8 mouse cellular contexts compared by ENCODE assay signal in the genomic region with DNA sequence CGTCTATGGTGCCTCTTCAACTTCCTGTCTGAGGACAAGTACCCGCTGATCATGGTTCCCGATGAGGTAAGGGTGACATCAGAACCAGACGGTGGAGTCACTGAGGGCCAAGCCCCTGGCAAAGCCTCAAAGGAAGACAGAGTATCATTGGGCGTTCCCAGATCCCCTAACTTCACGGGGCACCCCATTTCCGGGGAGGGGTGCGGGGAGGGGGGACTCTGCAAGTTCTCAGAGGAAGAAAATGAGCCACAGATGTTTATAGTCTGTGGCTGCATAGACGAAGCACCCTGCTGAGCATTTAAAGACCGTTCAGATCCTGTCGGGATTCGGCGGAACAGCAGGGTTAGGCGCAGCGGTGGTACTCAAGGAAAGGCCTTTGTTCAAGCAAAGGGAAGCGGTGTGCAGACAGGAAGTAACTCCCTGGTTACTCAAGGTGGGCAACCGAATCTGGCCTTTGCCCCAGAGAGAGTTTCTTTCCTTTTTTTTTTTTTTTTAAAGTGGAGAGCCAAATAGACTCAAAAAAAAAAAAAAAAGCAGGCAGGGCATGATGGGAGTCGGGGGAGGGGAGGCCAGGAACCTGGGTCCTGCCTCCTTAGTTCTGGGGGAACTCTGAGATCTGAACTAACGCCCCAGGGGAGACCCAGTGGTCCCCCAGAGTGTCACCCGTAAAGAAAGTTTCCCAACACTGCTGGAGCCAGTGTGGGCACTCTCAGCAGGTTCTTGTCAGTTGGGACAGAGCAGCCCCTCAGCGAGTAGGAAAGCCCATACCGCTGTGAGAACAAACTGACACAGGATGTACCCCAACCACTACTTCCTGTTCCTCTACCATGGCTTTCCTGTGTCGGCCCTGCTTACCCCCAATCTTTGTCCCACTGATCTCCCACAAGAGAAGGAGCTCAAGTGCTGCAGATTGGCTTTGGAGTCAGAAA. TPM values are rescaled to one million over a fixed set of nuclear protein-coding genes. Genes with fewer than 3 reads are reported as not detected.
DNase-seq lines count a peak whose midpoint lies in the region; ATAC-seq and TF ChIP-seq lines count a peak whose summit lies in the region.

No protein-coding gene starts in this region.

- H3K27ac ChIP-seq in left cerebral cortex, adult 2 months: peak overlapping the region; percentile 19; the same call in 1 of the 2 replicates
- H3K27ac ChIP-seq in embryonic facial prominence, embryonic 11.5 days (replicated peaks; ENCODE audit: low read depth, low read length): peak overlapping the region; percentile 44; the same call in 1 of the 2 replicates
- peak overlapping the region; percentile 41; the same call in 1 of the 2 replicates for H3K27ac ChIP-seq in limb, embryonic 14.5 days (replicated peaks; ENCODE audit: low read depth, low read length)

- no peak for DNase-seq in left cerebral cortex, adult 2 months (ENCODE audit: extremely low spot score in 1 of 2, low spot score in 2 of 2)
- DNase-seq in left cerebral cortex, adult 8-10 months (ENCODE audit: low spot score in 2 of 2): no peak
- DNase-seq in embryonic facial prominence, embryonic 11.5 days (ENCODE audit: low spot score): peak; percentile 46
- no peak for DNase-seq in limb, embryonic 14.5 days (ENCODE audit: low spot score)
- DNase-seq in natural killer cell, adult 2 months (ENCODE audit: low spot score in 2 of 2): peak; percentile 80 to 81
- DNase-seq in gastrocnemius, postnatal 10 days: no peak
- DNase-seq in adrenal gland, adult 18-20 months (ENCODE audit: low spot score in 2 of 2): no peak
- no peak for DNase-seq in adrenal gland, postnatal 4 days (ENCODE audit: low spot score in 2 of 2)

- no peak overlapping the region for H3K4me3 ChIP-seq in left cerebral cortex, adult 2 months
- no peak overlapping the region for H3K4me3 ChIP-seq in embryonic facial prominence, embryonic 11.5 days (ENCODE audit: low read depth, low read length)
- H3K4me3 ChIP-seq in limb, embryonic 14.5 days (replicated peaks; ENCODE audit: low read length): peak overlapping the region; percentile 4; the same call in 1 of the 2 replicates

- TF ChIP-seq CTCF in left cerebral cortex, adult 2 months (IDR thresholded peaks at IDR 0.05): no peak; the same call in 1 of the 2 replicates

- intact Hi-C loops in left cerebral cortex, adult 2 months (cut with DNase I): no loop called here

- H3K27me3 ChIP-seq in embryonic facial prominence, embryonic 11.5 days (ENCODE audit: control insufficient read depth, insufficient read depth, low read length): no peaks in the 10 kb centered on the region
- H3K27me3 ChIP-seq in limb, embryonic 14.5 days (ENCODE audit: control insufficient read depth, insufficient read depth, low read length): no peaks in the 10 kb centered on the region

- 19% methylated on average over 23 of the region's 23 CpGs for WGBS in embryonic facial prominence, embryonic 11.5 days
- WGBS in limb, embryonic 14.5 days: 17% methylated on average over 23 of the region's 23 CpGs

- H3K4me1 ChIP-seq in embryonic facial prominence, embryonic 11.5 days (ENCODE audit: control insufficient read depth, insufficient read depth, low read length): no peaks in the 10 kb centered on the region; the same call in 1 of the 2 replicates
- peaks cover 16% of the 10 kb centered on the region for H3K4me1 ChIP-seq in limb, embryonic 14.5 days (ENCODE audit: control insufficient read depth, insufficient read depth, low read length)

- no peaks in the 10 kb centered on the region for H3K9me3 ChIP-seq in embryonic facial prominence, embryonic 11.5 days (replicated peaks; ENCODE audit: control insufficient read depth, low read length)
- no peaks in the 10 kb centered on the region for H3K9me3 ChIP-seq in limb, embryonic 14.5 days (ENCODE audit: control insufficient read depth, low read length)

- no peak for TF ChIP-seq POLR2A in limb, embryonic 14.5 days (IDR thresholded peaks at IDR 0.05; ENCODE audit: borderline replicate concordance, extremely low read depth, insufficient read depth, insufficient read length)

- no peak for ATAC-seq in embryonic facial prominence, embryonic 11.5 days (replicated peaks; ENCODE audit: insufficient number of reproducible peaks, low FRiP score, low TSS enrichment, low read depth)
- no peak for ATAC-seq in limb, embryonic 14.5 days (ENCODE audit: low FRiP score, low read depth)

- peak overlapping the region; percentile 22 for H3K9ac ChIP-seq in embryonic facial prominence, embryonic 11.5 days (replicated peaks; ENCODE audit: low read length)
- no peak overlapping the region for H3K9ac ChIP-seq in limb, embryonic 14.5 days (ENCODE audit: low read depth, low read length, severe bottlenecking)

- H3K4me2 ChIP-seq in embryonic facial prominence, embryonic 11.5 days (ENCODE audit: low read depth, low read length): no peak overlapping the region
- peak overlapping the region; percentile 19; the same call in 1 of the 2 replicates for H3K4me2 ChIP-seq in limb, embryonic 14.5 days (replicated peaks; ENCODE audit: low read depth, low read length, severe bottlenecking)

- no peaks in the 10 kb centered on the region for H3K36me3 ChIP-seq in embryonic facial prominence, embryonic 11.5 days (replicated peaks; ENCODE audit: control insufficient read depth, insufficient read depth, low read depth, low read length)
- no peaks in the 10 kb centered on the region for H3K36me3 ChIP-seq in limb, embryonic 14.5 days (ENCODE audit: control insufficient read depth, insufficient read depth, low read length)

RNA-seq across cellular contexts. Expression of gene Def6, which starts 10.4 kb away (rescaled TPM):
- 1 to 10 TPM; 2.1 to 3.1 TPM for total RNA-seq in left cerebral cortex, adult 2 months (2021)
- total RNA-seq in left cerebral cortex, adult 8-10 months (2022): 1 to 10 TPM; 2.8 to 5.5 (median 3.7) TPM
- polyA plus RNA-seq in embryonic facial prominence, embryonic 11.5 days (2014; fragmentation: Nextera tagmentation; extraction: Ambion mirVana): 2.6 and 3.0 TPM in 2 replicates
- polyA plus RNA-seq in limb, embryonic 14.5 days (2012; rRNA removed): 14.6 and 15.5 TPM in 2 replicates
- polyA plus RNA-seq in limb, embryonic 14.5 days (2014; fragmentation: Nextera tagmentation; extraction: Ambion mirVana): 10.0 and 12.7 TPM in 2 replicates
- 1 to 10 TPM; 3.6 to 7.5 TPM for total RNA-seq in gastrocnemius, postnatal 10 days (2021)
- total RNA-seq in adrenal gland, adult 18-20 months (2021): 1 to 10 TPM; 1.2 to 1.3 TPM
- total RNA-seq in adrenal gland, postnatal 4 days (2021): 1 to 10 TPM; 4.3 to 6.7 TPM

RNA-seq across cellular contexts. Expression of gene Ppard, which starts 14.5 kb away (rescaled TPM):
- total RNA-seq in left cerebral cortex, adult 2 months (2021): 10 to 100 TPM; 28.8 to 29.2 TPM
- 10 to 100 TPM; 26.4 to 28.8 (median 27.1) TPM for total RNA-seq in left cerebral cortex, adult 8-10 months (2022)
- 1.9 and 2.0 TPM in 2 replicates for polyA plus RNA-seq in embryonic facial prominence, embryonic 11.5 days (2014; fragmentation: Nextera tagmentation; extraction: Ambion mirVana)
- 29.2 and 37.9 TPM in 2 replicates for polyA plus RNA-seq in limb, embryonic 14.5 days (2012; rRNA removed)
- 3.7 and 4.2 TPM in 2 replicates for polyA plus RNA-seq in limb, embryonic 14.5 days (2014; fragmentation: Nextera tagmentation; extraction: Ambion mirVana)
- 10 to 100 TPM; 30.2 to 31.5 TPM for total RNA-seq in gastrocnemius, postnatal 10 days (2021)
- 10 to 100 TPM; 70.6 to 70.7 TPM for total RNA-seq in adrenal gland, adult 18-20 months (2021)
- 10 to 100 TPM; 27.1 to 33.6 TPM for total RNA-seq in adrenal gland, postnatal 4 days (2021)

RNA-seq across cellular contexts. Expression of gene Zfp523, which starts 41.1 kb away (rescaled TPM):
- 100 to 1,000 TPM; 107 to 130 TPM for total RNA-seq in left cerebral cortex, adult 2 months (2021)
- total RNA-seq in left cerebral cortex, adult 8-10 months (2022): 100 to 1,000 TPM in 3 of 4 experiments, 10 to 100 TPM in 1; 97.7 to 106 (median 102) TPM
- polyA plus RNA-seq in embryonic facial prominence, embryonic 11.5 days (2014; fragmentation: Nextera tagmentation; extraction: Ambion mirVana): 26.8 and 28.3 TPM in 2 replicates
- polyA plus RNA-seq in limb, embryonic 14.5 days (2012; rRNA removed): 79.1 and 97.1 TPM in 2 replicates
- 37.5 and 37.7 TPM in 2 replicates for polyA plus RNA-seq in limb, embryonic 14.5 days (2014; fragmentation: Nextera tagmentation; extraction: Ambion mirVana)
- 10 to 100 TPM; 24.6 to 26.6 TPM for total RNA-seq in gastrocnemius, postnatal 10 days (2021)
- total RNA-seq in adrenal gland, adult 18-20 months (2021): 10 to 100 TPM; 36.1 to 36.5 TPM
- total RNA-seq in adrenal gland, postnatal 4 days (2021): 10 to 100 TPM; 54.7 to 56.9 TPM

Comparison
In these comparisons a context has a peak if more than half of its experiments do, and no peak if none do; other contexts are left out.
1. DNase-seq: peak in embryonic facial prominence, embryonic 11.5 days (single experiment) and natural killer cell, adult 2 months (2 of 2); none in left cerebral cortex, adult 2 months (0 of 2), left cerebral cortex, adult 8-10 months (0 of 2), limb, embryonic 14.5 days (single experiment), gastrocnemius, postnatal 10 days (single experiment), adrenal gland, adult 18-20 months (0 of 2) and adrenal gland, postnatal 4 days (0 of 2).
2. Peak in every context shown above with its lines, with median percentiles within 50 percentile points of each other: H3K27ac ChIP-seq.